10 mouse cellular contexts compared by ENCODE assay signal in genomic region chr4:126150949-126151320, GRCm38 (mm10). TPM values are rescaled to one million over a fixed set of nuclear protein-coding genes. Genes with fewer than 3 reads are reported as not detected.
DNase-seq lines count a peak whose midpoint lies in the region; ATAC-seq and TF ChIP-seq lines count a peak whose summit lies in the region.
"Had no signal": no experiment of that assay in that cellular context is flagged by ENCODE, and none has a peak within 500 bp of the region (broad histone marks: within the 10 kb centered on the region; RNA-seq: fewer than 3 reads in every experiment).

No protein-coding gene starts in this region.

- TF ChIP-seq CTCF in heart, adult 2 months (IDR thresholded peaks at IDR 0.05) = no peak
- TF ChIP-seq CTCF in lung, embryonic 14.5 days (IDR thresholded peaks at IDR 0.05; ENCODE audit: low read depth) = no peak

- no peaks in the 10 kb centered on the region for H3K79me2 ChIP-seq in heart, adult 2 months (replicated peaks; ENCODE audit: control insufficient read depth, insufficient read depth, low read length)

- no peak for DNase-seq in heart, adult 2 months
- DNase-seq in heart, postnatal 4 days = no peak
- DNase-seq in lung, embryonic 14.5 days = no peak
- DNase-seq in lung, postnatal 10 days = no peak
- DNase-seq in limb, embryonic 11.5 days (ENCODE audit: low spot score) = no peak
- DNase-seq in urinary bladder, adult 18-20 months (ENCODE audit: low spot score in 2 of 2) = no peak

- no peak overlapping the region for H3K9ac ChIP-seq in heart, adult 2 months (ENCODE audit: low read depth, low read length)
- H3K9ac ChIP-seq in lung, embryonic 14.5 days = peak overlapping the region; percentile 5; the same call in 1 of the 2 replicates
- peak overlapping the region; percentile 57 for H3K9ac ChIP-seq in limb, embryonic 11.5 days (ENCODE audit: low read length)
- H3K9ac ChIP-seq in stomach, embryonic 14.5 days (replicated peaks; ENCODE audit: low read depth, low read length) = no peak overlapping the region
- H3K9ac ChIP-seq: liver, embryonic 15.5 days had no signal

- no peak for TF ChIP-seq EP300 in heart, adult 2 months (IDR thresholded peaks at IDR 0.05; ENCODE audit: insufficient read depth, low read depth, low read length)

- H3K4me1 ChIP-seq in heart, adult 2 months (ENCODE audit: control insufficient read depth, insufficient read depth, low read length) = peaks cover 21% of the 10 kb centered on the region
- peaks cover 19% of the 10 kb centered on the region for H3K4me1 ChIP-seq in lung, embryonic 14.5 days (ENCODE audit: insufficient read depth)
- peaks cover 44% of the 10 kb centered on the region for H3K4me1 ChIP-seq in limb, embryonic 11.5 days (ENCODE audit: control insufficient read depth, insufficient read depth, low read length)
- peaks cover 49% of the 10 kb centered on the region for H3K4me1 ChIP-seq in stomach, embryonic 14.5 days (ENCODE audit: control insufficient read depth, insufficient read depth, low read length)

- H3K36me3 ChIP-seq in heart, adult 2 months (ENCODE audit: control insufficient read depth, insufficient read depth, low read length) = no peaks in the 10 kb centered on the region; the same call in 1 of the 2 replicates
- H3K36me3 ChIP-seq in lung, embryonic 14.5 days (ENCODE audit: insufficient read depth) = peaks cover 18% of the 10 kb centered on the region
- no peaks in the 10 kb centered on the region for H3K36me3 ChIP-seq in limb, embryonic 11.5 days (ENCODE audit: control insufficient read depth, insufficient read depth, low read length)
- H3K36me3 ChIP-seq in stomach, embryonic 14.5 days (ENCODE audit: control insufficient read depth, insufficient read depth, low read length) = peaks cover 8% of the 10 kb centered on the region
- H3K36me3 ChIP-seq: liver, embryonic 15.5 days had no signal

- H3K27ac ChIP-seq in heart, adult 2 months = peak overlapping the region; percentile 95
- H3K27ac ChIP-seq in lung, embryonic 14.5 days (ENCODE audit: low read depth) = peak overlapping the region; percentile 93
- peak overlapping the region; percentile 94 for H3K27ac ChIP-seq in limb, embryonic 11.5 days (replicated peaks; ENCODE audit: low read depth, low read length)
- peak overlapping the region; percentile 92 for H3K27ac ChIP-seq in stomach, embryonic 14.5 days (ENCODE audit: low read length)
- H3K27ac ChIP-seq: liver, embryonic 15.5 days had no signal

- TF ChIP-seq POLR2A in heart, adult 2 months (IDR thresholded peaks at IDR 0.05; ENCODE audit: insufficient read depth, low read depth, low read length) = no peak

- H3K27me3 ChIP-seq in heart, adult 2 months (ENCODE audit: control insufficient read depth, insufficient read depth, low read length) = no peaks in the 10 kb centered on the region
- H3K27me3 ChIP-seq in lung, embryonic 14.5 days (ENCODE audit: insufficient read depth, low read length) = no peaks in the 10 kb centered on the region
- H3K27me3 ChIP-seq in limb, embryonic 11.5 days (ENCODE audit: control insufficient read depth, insufficient read depth, low read length) = no peaks in the 10 kb centered on the region
- H3K27me3 ChIP-seq in stomach, embryonic 14.5 days (ENCODE audit: control insufficient read depth, insufficient read depth, low read length) = no peaks in the 10 kb centered on the region

- H3K4me2 ChIP-seq in lung, embryonic 14.5 days = peak overlapping the region; percentile 92
- peak overlapping the region; percentile 99 for H3K4me2 ChIP-seq in limb, embryonic 11.5 days (ENCODE audit: low read depth, severe bottlenecking)
- H3K4me2 ChIP-seq in stomach, embryonic 14.5 days (replicated peaks; ENCODE audit: low read depth, low read length) = peak overlapping the region; percentile 88
- H3K4me2 ChIP-seq: liver, embryonic 15.5 days had no signal

- no peaks in the 10 kb centered on the region for H3K9me3 ChIP-seq in lung, embryonic 14.5 days (ENCODE audit: low read depth, low read length)
- H3K9me3 ChIP-seq in limb, embryonic 11.5 days (ENCODE audit: control insufficient read depth, low read length) = no peaks in the 10 kb centered on the region
- no peaks in the 10 kb centered on the region for H3K9me3 ChIP-seq in stomach, embryonic 14.5 days (ENCODE audit: control insufficient read depth, low read depth, low read length)
- H3K9me3 ChIP-seq: liver, embryonic 15.5 days had no signal

- 49% methylated on average over 6 of the region's 6 CpGs for WGBS in heart, adult 2 months
- 41% methylated on average over 6 of the region's 6 CpGs for WGBS in lung, embryonic 14.5 days
- 31% methylated on average over 6 of the region's 6 CpGs for WGBS in limb, embryonic 11.5 days
- 56% methylated on average over 6 of the region's 6 CpGs for WGBS in stomach, embryonic 14.5 days

- no peak overlapping the region for H3K4me3 ChIP-seq in heart, adult 2 months
- H3K4me3 ChIP-seq in lung, embryonic 14.5 days (ENCODE audit: low read depth, low read length) = peak overlapping the region; percentile 71
- peak overlapping the region; percentile 88 for H3K4me3 ChIP-seq in limb, embryonic 11.5 days (ENCODE audit: low read depth, low read length)
- peak overlapping the region; percentile 65 for H3K4me3 ChIP-seq in stomach, embryonic 14.5 days (ENCODE audit: low read depth, low read length)
- H3K4me3 ChIP-seq: liver, embryonic 15.5 days had no signal

- intact Hi-C loops in heart, adult 2 months (cut with DNase I) = no loop called here

- no peak for ATAC-seq in lung, embryonic 14.5 days (ENCODE audit: insufficient read depth)
- no peak for ATAC-seq in limb, embryonic 11.5 days (ENCODE audit: insufficient number of reproducible peaks, low FRiP score, low TSS enrichment, low read depth)
- ATAC-seq in stomach, embryonic 14.5 days (ENCODE audit: insufficient number of reproducible peaks, insufficient read depth, low FRiP score, low read depth) = no peak
- ATAC-seq in activated CD4-positive, CD25-positive, alpha-beta regulatory T cell, adult 4 months = no peak

RNA-seq across cellular contexts. Expression of gene Eva1b, which starts 3.4 kb away (rescaled TPM):
- 10 to 100 TPM in 1 of 2 experiments, 1 to 10 TPM in 1; 9.5 to 11.9 TPM for total RNA-seq in heart, adult 2 months (2021)
- polyA plus RNA-seq in heart, adult 2 months (2012; rRNA removed) = 15.2 and 19.7 TPM in 2 replicates
- total RNA-seq in heart, postnatal 4 days (2021) = 10 to 100 TPM; 27.3 to 29.3 TPM
- polyA plus RNA-seq in lung, embryonic 14.5 days (2014; fragmentation: Nextera tagmentation; extraction: Ambion mirVana) = 92.6 and 97.8 TPM in 2 replicates
- 64.3 and 70.3 TPM in 2 replicates for polyA plus RNA-seq in limb, embryonic 11.5 days (2014; fragmentation: Nextera tagmentation; extraction: Ambion mirVana)
- polyA plus RNA-seq in stomach, embryonic 14.5 days (2014; fragmentation: Nextera tagmentation; extraction: Ambion mirVana) = 70.2 and 76.5 TPM in 2 replicates
- polyA plus RNA-seq in activated CD4-positive, CD25-positive, alpha-beta regulatory T cell, adult 4 months (2017; shearing (Covaris generic)) = 10 to 100 TPM; 18.8 to 19.0 TPM

RNA-seq across cellular contexts. Expression of gene Sh3d21, which starts 12.4 kb away (rescaled TPM):
- 1 to 10 TPM; 1.5 to 2.7 TPM for total RNA-seq in heart, adult 2 months (2021)
- 1.9 and 2.0 TPM in 2 replicates for polyA plus RNA-seq in heart, adult 2 months (2012; rRNA removed)
- total RNA-seq in heart, postnatal 4 days (2021) = 1 to 10 TPM; 1.6 to 1.8 TPM
- 5.7 and 7.0 TPM in 2 replicates for polyA plus RNA-seq in lung, embryonic 14.5 days (2014; fragmentation: Nextera tagmentation; extraction: Ambion mirVana)
- 5.4 and 5.5 TPM in 2 replicates for polyA plus RNA-seq in limb, embryonic 11.5 days (2014; fragmentation: Nextera tagmentation; extraction: Ambion mirVana)
- polyA plus RNA-seq in stomach, embryonic 14.5 days (2014; fragmentation: Nextera tagmentation; extraction: Ambion mirVana) = 7.4 and 8.7 TPM in 2 replicates
- under 1 TPM in 1 of 2 experiments, not detected in 1; 0.92 TPM for polyA plus RNA-seq in activated CD4-positive, CD25-positive, alpha-beta regulatory T cell, adult 4 months (2017; shearing (Covaris generic))
- total RNA-seq: common myeloid progenitor, adult 5-6 weeks had no signal

RNA-seq across cellular contexts. Expression of gene Stk40, which starts 47.2 kb away (rescaled TPM):
- 10 to 100 TPM; 41.6 to 53.8 TPM for total RNA-seq in heart, adult 2 months (2021)
- polyA plus RNA-seq in heart, adult 2 months (2012; rRNA removed) = 36.3 and 36.7 TPM in 2 replicates
- 10 to 100 TPM; 32.5 to 33.2 TPM for total RNA-seq in heart, postnatal 4 days (2021)
- polyA plus RNA-seq in lung, embryonic 14.5 days (2014; fragmentation: Nextera tagmentation; extraction: Ambion mirVana) = 30.7 and 38.0 TPM in 2 replicates
- polyA plus RNA-seq in limb, embryonic 11.5 days (2014; fragmentation: Nextera tagmentation; extraction: Ambion mirVana) = 27.8 and 30.4 TPM in 2 replicates
- 20.0 and 23.6 TPM in 2 replicates for polyA plus RNA-seq in stomach, embryonic 14.5 days (2014; fragmentation: Nextera tagmentation; extraction: Ambion mirVana)
- 10 to 100 TPM; 15.5 to 20.4 TPM for polyA plus RNA-seq in activated CD4-positive, CD25-positive, alpha-beta regulatory T cell, adult 4 months (2017; shearing (Covaris generic))

RNA-seq across cellular contexts. Expression of gene Thrap3, which starts 51.6 kb away (rescaled TPM):
- 100 to 1,000 TPM; 100 to 118 TPM for total RNA-seq in heart, adult 2 months (2021)
- polyA plus RNA-seq in heart, adult 2 months (2012; rRNA removed) = 37.9 and 61.4 TPM in 2 replicates
- total RNA-seq in heart, postnatal 4 days (2021) = 100 to 1,000 TPM; 226 TPM
- polyA plus RNA-seq in lung, embryonic 14.5 days (2014; fragmentation: Nextera tagmentation; extraction: Ambion mirVana) = 262 and 268 TPM in 2 replicates
- 247 and 264 TPM in 2 replicates for polyA plus RNA-seq in limb, embryonic 11.5 days (2014; fragmentation: Nextera tagmentation; extraction: Ambion mirVana)
- polyA plus RNA-seq in stomach, embryonic 14.5 days (2014; fragmentation: Nextera tagmentation; extraction: Ambion mirVana) = 258 and 268 TPM in 2 replicates
- 100 to 1,000 TPM; 205 to 236 TPM for polyA plus RNA-seq in activated CD4-positive, CD25-positive, alpha-beta regulatory T cell, adult 4 months (2017; shearing (Covaris generic))

RNA-seq across cellular contexts. Expression of gene Lsm10, which starts 54.5 kb away (rescaled TPM):
- 10 to 100 TPM; 17.0 to 18.9 TPM for total RNA-seq in heart, adult 2 months (2021)
- polyA plus RNA-seq in heart, adult 2 months (2012; rRNA removed) = 33.1 and 33.8 TPM in 2 replicates
- total RNA-seq in heart, postnatal 4 days (2021) = 10 to 100 TPM; 17.3 to 18.4 TPM
- 50.2 and 50.6 TPM in 2 replicates for polyA plus RNA-seq in lung, embryonic 14.5 days (2014; fragmentation: Nextera tagmentation; extraction: Ambion mirVana)
- polyA plus RNA-seq in limb, embryonic 11.5 days (2014; fragmentation: Nextera tagmentation; extraction: Ambion mirVana) = 39.0 and 44.8 TPM in 2 replicates
- polyA plus RNA-seq in stomach, embryonic 14.5 days (2014; fragmentation: Nextera tagmentation; extraction: Ambion mirVana) = 57.5 and 58.4 TPM in 2 replicates
- 10 to 100 TPM; 67.3 to 70.5 TPM for polyA plus RNA-seq in activated CD4-positive, CD25-positive, alpha-beta regulatory T cell, adult 4 months (2017; shearing (Covaris generic))

Comparison
In these comparisons a context has a peak if more than half of its experiments do, and no peak if none do; other contexts are left out.
1. H3K9ac ChIP-seq: peak in lung, embryonic 14.5 days (single experiment) and limb, embryonic 11.5 days (single experiment); none in heart, adult 2 months (single experiment) and stomach, embryonic 14.5 days (single experiment).
2. Peak in every context shown above with its lines, with median percentiles within 50 percentile points of each other: H3K27ac ChIP-seq and H3K4me2 ChIP-seq.